Mouse (Mus musculus): ENCODE data around the gene Tfap4.
"Not testable (repeated sequence)": the region's sequence is repeated elsewhere in the genome, so short reads cannot be mapped to it uniquely, and the experiment has no call there.

Tfap4 gene

DNA sequence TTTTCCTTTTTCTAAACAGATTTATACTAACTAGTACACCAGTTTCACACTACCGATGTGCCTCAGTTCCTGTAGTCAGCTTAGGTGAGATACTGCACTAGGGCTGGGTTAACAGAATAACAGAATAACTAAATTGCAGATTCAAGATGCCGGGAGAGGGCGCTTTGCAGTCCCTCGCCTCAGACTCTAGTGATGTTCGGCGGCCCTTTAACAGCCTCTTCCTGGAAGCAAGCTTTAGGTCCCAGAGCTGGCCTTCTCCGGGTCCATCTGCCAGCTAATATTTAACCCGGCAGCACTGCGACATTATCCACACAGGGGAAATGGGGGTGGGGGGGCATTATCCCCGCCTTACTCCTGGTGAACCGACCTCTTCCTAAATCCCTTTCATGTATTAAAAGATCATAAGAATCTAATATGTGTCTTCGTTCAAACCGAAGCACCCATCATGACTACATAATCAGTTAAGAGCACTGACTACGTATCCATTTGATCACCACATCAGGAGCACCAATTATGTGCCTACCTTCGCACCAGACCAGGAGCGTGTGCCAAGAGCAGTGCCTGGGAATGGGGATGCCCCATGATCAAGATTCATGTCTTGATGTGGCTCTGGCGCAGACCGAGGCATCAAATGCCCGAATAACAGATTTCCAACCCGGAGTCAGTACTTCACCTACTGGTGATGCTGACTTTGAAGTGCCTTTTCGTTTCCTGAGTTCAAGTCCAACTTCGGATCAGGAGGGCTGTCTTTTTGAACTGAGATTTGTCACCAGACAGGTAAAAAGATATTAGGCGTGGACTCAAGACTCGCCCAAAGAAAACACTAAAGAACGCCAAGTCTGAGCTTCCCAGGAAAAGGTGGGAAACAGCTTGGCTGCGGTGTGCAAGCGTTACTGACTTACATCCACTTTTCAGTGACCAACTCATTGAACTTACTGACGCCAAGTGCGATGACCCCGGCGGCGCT is 33.5 kb upstream of the Tfap4 start:
- peak; percentile 67 for DNase-seq (ENCODE audit: low read depth)

DNA sequence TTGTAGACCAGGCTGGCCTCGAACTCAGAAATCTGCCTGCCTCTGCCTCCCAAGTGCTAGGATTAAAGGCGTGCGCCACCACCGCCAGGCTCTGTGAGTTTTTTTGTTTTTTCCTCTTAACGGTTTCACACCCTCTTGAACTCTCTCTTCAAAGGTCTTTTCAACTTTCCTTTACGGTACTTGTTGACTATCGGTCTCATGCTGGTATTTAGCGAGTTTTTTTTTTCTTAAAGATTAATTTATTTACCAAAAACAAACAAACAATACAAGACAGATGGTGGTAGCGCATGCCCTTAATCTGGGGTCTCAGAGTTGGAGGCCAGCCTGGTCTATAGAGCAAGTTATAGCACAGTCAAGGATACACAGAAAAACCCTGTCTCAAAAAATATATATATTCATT is 30.6 kb upstream of the Tfap4 start:
- DNase-seq (ENCODE audit: low read depth), result peak; percentile 58

DNA sequence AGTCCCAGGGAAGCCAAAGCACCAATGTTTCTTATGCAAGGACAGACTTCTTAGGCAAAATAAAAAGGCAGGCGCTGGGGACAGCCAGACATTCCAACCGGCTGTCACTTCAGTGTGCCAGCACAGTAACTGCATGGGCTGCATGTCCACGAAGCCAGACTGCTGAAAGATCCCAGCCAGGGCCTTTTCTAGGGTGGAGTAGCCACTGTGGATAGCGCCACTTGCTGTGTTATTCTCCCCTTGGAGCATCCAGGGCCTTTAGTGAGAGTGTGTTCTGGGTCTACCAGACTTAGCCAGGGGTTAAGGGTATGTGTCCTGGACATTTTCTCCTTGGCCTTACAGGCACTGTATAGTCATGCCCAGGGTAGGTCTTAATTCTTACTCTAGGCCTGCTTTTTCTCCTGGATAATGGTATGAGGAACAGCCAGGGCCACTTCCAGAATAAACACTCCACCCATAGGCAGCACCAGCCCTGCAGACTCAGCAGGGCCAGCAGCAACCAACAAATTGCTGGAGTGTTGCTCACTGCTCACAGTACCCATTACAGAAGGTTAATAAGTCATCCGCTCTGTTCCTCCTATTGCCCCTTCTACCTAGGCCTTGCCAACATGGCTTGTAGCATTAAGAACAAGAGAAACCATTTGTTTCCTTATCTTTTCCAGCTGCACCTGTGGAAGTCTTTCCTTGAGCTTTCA is 28.0 kb upstream of the Tfap4 start:
- DNase-seq (ENCODE audit: low read depth), result peak; percentile 27

DNA sequence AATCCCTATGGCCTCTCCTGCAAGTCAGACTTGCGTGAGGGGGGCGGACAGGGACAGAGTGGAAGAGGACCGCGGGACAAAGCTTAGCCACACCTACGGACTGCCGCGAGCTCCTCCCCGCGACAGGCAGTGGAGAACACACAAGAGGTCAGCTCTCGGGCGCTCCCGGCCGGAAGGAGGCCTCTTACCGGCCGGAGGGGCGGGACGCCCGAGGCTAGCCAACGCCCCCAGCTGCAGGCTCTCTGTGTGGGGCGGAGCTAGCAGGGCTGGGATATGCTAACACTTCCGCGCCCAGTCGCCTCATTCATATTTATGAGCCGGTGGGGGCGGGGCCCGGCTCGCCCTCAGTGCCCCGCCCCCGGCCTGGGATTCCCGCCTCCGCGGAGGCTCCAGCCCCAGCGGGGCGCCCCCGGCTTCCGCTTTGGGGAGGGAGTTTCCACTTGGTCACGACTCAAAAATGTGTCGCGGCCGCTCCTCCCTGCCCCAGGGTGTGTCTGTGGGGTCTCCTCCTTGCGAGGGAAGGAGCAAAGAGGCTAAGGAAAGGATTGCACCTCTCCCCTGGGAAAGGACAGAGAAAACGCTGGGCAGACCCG is 27.0 kb upstream of the Tfap4 start:
- DNase-seq (ENCODE audit: low read depth), result peak; percentile 99

GRCm38 (mm10) chr16:4585642-4586530 is 26.2 kb upstream of the Tfap4 start:
- DNase-seq (ENCODE audit: low read depth), result peak; percentile 68

DNA sequence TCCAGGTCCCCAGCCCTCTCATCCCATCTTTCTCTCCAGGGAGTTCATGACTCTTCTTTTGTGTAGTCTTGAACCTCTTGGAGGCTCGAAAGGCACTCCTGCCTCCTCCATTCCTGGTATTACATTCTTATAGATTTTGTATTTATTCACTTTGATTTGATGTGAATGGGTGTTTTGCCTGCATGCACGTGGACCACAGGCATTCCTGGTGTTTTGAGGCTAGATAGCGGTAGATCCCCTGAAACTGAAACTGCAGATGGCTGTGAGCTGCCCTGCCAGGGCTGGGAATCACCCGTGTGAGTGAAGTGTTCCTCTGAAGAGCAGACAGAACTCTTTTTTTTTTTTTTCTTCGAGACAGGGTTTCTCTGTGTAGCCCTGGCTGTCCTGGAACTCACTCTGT is 24.8 kb upstream of the Tfap4 start:
- peak; percentile 66 for DNase-seq (ENCODE audit: low read depth)

DNA sequence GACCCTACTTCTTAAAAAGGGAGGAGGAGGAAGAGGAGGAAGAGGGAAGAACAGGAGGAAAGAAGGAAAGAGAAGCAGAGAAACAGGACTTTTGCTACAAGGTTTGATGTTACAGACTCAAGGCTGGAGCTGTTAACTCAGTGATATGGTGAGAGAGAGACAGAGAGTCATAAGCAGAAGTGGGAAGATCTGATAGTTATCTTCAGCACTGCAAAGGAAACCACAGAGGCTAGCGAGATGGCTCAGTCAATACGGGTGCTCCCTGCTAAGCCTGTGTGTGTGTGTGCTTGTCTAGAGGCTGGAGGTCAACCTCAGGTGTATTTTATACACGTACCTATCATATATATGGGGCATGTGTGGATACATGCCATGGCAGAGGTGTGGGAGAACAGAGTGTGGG is 24.2 kb upstream of the Tfap4 start:
- peak; percentile 82 for DNase-seq (ENCODE audit: low read depth)

- DNase-seq (ENCODE audit: low read depth), result not testable (repeated sequence)
Measured at GRCm38 (mm10) chr16:4581179-4581578, 21.5 kb upstream of the Tfap4 start.

- DNase-seq (ENCODE audit: low read depth), result no peak
Measured at GRCm38 (mm10) chr16:4578630-4579029, 19.0 kb upstream of the Tfap4 start.

- DNase-seq (ENCODE audit: low read depth), result peak; percentile 61
Measured at GRCm38 (mm10) chr16:4576873-4577272, 17.2 kb upstream of the Tfap4 start.

DNA sequence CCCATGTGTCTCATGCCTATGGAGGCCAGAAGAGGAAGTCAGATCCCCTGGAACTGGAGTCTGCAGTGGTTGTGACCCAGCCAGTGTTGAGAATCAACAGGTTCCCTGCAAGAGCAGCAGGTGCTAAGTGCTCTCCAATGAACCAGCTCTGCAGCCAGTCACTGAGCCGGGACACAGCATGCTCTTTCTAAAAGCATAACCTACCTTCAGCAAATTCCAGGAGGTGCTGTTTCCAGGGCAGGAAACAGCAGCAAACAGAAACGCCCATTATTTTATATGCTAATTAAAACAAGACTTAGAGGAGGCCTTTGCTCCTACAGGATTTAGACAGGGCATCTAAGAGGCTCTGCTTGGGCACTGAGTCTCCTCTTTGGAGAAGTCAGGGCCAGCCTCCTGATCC is 16.4 kb upstream of the Tfap4 start:
- DNase-seq (ENCODE audit: low read depth), result no peak

- DNase-seq (ENCODE audit: low read depth), result no peak
Measured at GRCm38 (mm10) chr16:4570737-4571136, 11.1 kb upstream of the Tfap4 start.

DNA sequence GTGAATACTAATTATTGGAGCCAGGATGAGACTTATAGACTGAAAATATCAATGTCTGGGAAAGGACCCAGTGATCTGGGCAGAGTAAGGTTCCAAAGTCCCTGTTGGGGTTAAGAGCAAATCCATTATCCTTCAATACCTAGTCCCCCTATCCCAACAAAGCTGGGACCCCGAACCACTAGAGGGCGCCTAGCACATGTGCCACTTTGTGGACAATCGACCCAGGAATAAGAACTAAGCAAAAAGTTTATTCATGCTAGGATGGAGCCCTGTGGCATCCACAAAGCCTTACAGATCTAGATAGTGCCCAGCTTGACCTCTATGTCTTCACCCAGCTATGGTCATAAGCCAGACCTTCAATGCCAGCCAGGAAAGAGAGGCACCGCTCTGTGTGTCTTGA is 8.3 kb upstream of the Tfap4 start:
- DNase-seq (ENCODE audit: low read depth), result peak; percentile 89

DNA sequence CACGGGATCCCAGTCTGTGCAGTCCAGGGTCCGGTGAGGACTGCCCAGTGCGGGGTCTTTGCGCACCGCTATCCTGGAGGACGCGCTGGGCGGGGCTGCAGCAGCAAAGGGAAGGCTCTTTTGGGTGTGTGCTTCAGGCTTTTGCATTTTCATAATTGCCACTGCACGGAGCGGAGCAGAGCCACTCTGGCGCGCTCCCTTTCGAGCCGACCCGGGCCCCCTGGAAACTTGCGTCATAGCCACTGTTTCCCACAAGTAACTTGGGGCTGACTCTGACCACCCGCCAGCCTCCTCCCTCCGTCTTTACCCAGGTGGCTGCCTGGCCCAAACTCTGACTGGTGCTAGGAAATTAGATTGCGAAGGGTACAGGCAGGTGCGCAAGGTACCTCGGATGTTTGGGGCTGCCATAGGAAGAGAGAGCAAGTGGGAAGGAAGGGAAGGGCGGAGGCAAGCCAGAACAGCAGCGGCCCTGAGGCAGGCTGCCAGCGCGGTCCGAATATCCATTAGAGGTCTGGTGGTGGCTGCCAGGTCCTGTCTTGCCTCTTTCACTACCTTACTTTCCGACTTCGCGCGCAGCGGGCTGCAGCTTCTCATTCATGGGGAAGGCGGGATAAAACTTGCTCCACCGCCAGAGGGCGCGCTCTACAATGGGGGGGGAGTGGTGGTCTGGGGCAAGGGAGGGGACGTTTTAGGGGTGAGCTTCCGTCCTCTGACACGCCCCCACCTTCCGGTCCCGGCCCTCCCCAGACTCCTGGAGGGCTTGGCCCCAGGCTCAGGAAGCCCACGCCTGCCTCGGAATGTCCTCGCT is 695 bp upstream of the Tfap4 start:
- DNase-seq (ENCODE audit: low read depth), result peak; percentile 86

DNA sequence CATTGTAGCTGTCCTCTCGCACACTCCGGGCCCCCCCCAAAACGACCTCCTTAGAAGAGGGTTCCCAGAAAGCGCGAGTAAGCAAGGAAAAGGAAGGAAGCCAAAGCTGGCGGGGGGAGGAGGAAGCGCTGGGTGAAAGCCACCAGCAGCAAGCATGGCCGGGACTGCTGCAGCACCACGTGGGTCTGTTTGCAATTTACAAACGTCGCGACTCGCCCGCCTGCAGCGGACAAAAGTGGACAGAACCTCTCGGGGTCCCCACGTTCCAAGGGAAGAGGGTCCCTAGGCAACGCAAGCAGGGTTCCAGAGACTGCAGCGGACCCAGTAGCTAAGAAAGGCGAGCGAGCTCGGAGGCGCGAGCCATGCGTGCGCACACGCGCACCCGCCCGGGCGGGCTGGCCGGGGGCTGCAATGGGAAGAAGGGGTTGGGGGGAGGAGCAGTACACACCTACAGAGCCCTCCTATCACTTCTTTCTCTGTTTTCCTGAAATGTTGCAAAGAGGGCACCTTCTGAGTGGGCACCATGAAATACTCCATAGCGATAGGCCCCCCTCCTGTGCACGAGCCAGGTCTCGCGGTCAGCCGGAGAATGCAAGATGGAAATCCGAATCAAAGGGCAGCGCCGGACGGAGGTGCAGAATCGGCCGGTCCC is 548 bp downstream of the Tfap4 start:
- no peak for DNase-seq (ENCODE audit: low read depth)

DNA sequence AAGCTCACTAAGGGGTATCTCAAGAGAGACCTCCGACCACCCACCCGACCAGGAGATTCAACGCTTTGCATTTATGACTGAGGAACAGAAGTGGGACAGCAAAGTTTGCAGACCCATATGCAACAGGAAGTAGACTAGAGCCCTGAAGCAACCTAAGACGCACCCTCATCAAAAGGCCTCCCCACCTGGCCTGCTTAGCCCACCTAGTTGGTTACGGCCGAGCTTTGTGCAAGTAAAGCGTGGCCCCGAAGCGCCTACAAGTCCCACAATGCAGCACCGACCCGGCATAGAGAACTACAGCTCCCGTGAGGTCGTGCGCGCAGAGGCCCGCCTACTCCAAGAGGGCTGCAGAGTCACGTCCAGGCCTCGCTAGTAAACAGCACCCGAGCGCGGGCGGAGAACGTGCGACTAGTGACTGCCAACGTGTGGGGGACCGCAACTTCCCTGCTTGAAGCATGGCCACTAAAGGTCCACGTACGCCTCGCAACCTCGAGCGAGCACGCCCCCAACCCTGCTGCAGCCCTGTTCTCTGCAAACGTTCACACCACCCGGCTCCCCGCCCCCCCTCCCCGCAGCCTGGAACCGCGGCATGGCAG is 1.2 kb downstream of the Tfap4 start:
- peak; percentile 93 for DNase-seq (ENCODE audit: low read depth)

DNA sequence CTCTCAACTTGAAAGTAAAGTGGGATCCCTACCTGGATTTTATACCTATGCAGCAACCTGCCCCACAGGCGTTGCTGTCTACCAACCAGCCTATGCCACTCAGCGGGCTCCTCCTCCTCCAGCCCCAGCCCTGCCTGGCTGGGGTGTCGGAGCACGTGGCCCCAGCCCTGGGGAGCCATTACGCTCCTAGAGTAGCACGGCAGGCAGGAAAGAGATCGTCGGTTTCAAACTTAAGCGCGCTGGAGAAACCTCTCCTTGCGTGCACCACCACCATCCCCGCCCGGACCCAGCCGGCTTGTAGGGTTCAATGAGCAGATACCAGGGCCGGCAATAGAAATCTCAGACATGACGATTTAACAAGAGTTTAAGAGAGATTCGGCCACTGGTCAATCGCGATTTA is 1.7 kb downstream of the Tfap4 start:
- peak; percentile 85 for DNase-seq (ENCODE audit: low read depth)

DNA sequence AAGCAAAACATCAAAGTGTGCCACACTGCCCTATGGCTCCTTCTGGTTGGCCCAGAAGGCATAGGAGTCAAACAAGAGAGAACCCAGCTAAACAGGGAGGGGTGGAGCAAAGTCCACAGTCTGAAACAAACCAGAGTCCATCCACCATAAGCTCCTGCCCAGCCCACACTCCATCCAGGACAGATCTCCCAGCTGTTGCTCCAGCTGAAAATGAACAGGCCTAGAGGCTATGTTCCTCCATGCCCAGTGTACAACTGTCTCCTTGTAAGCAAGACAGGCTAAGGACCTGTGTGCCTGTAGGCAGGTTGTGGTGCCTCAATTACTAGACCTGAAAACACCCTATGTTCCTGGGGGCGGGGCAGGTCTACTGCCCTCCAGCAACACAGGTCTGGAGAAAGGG is 2.6 kb downstream of the Tfap4 start:
- DNase-seq (ENCODE audit: low read depth), result no peak

- no peak for DNase-seq (ENCODE audit: low read depth)
Measured at GRCm38 (mm10) chr16:4555555-4555954, 4.1 kb downstream of the Tfap4 start.
